Mouse (Mus musculus) embryo, embryonic 11 days (tissue): ENCODE measurements at regions not wholly inside any gene's neighbourhood (a gene's known extent, or its start where the extent isn't known, plus 50 kb on each side); places are given as distances from the start of the nearest gene placed in this dataset.

Experiments used
- DNase-seq: peaks from one replicate; pipeline ENCODE4 v3.0.0-alpha.2; 2015

DNA sequence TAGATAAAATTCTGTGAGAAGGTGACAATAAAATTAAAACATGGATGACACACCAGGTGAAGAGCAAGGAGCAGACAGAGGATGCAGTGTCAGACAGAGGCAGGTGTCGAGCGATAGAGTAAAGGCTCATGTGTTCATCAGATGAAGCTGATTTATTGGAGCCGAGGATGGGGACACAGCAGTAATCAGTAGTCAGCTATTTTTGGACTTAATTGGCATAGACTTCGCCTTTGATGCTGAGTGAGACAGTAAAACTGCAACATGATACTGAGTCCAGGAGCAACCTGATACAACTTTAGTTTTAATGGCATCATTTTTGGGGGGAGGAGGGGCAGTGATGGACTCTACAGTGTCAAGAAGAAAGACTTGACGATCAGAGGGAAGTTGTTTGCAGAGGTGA is 272.6 kb upstream of the Spock3 start:
- DNase-seq = peak; percentile 2

DNA sequence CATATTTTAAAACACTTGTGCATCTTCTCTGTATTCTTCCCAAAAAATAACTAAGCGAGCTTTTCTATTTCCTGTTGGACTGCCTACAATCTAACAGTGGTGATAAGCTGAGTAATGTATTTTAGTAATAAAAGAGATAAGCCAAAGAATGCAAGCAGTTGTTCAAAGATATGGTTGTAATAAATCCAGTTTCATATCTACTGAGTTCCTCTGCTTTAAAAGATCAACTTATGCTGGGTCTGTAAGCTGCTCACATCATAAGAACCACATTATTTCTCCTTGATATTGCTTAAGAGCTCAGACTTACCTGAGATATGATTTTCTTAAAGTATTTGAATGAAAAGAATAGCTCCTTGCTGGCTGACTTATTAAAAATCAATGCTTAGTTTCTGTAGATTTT is 266.6 kb upstream of the Spock3 start:
- no peak for DNase-seq

DNA sequence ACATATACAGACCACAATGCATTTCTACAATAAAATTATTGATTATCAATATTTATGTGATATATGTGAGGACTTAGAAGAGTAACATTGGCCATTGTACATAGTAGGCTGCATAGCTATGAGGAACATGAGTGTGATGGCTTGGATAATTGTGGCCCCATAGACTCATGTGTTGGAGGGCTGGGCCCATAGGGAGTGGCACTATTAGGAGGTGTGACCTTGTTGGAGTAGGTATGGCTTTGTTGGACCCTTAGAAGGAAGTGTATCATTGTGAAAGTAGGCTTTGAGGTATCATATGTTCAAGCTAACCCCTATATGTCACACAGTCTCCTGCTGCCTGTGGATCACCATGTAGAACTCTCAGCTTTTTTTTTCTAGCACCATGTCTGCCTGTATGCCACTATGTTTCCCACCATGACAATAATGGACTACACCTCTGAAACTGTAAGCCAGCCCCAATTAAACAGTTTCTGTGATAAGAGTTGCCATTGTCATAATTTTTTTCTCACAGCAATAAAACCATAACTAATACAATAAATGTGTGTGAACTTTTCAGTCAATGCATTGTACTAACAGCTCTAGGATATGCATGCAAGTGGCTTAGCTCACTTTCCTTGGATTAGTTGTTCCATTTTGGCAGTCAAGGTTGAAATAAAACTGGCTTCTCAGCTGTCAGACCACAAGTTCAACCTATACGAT is 265.3 kb upstream of the Spock3 start:
- no peak for DNase-seq

DNA sequence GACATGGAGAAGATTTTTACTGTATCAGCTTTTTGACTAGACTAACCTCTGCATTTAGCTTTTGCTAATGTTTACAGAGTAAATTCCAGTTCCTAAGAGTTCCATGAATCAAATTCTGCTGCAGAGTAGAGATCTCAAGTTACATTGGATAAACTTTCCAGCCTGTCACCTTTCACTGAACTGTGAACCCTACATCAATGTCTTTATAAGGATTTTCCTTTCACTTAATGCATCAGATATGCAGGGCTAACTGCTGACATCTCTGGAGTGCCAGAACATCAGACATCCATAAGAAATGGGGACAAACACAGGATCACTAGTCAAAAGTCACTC is 264.8 kb upstream of the Spock3 start:
- peak; percentile 22 for DNase-seq
